Mouse (Mus musculus) lung, adult 2 months (tissue): ENCODE results near the gene Erbb2.

Experiments
- CTCF ChIP-seq: fragments of 200-500 bp; IDR thresholded peaks from 2 replicates; pipeline ENCODE4 v1.5.1; 2011; ENCODE audit warnings: mild to moderate bottlenecking, low read length, control low read depth; ENCODE audit not compliant: insufficient read depth
- POLR2A ChIP-seq: fragments of 200-500 bp; IDR thresholded peaks from 2 replicates; pipeline ENCODE4 v1.6.1; 2011; ENCODE audit warnings: low read depth, mild to moderate bottlenecking, control low read depth, low read length, borderline replicate concordance; ENCODE audit errors: extremely low read depth

- TF ChIP-seq CTCF: no peak
- TF ChIP-seq POLR2A: no peak
Measured at GRCm38 (mm10) chr11:98384721-98385637, 27.3 kb upstream of the Erbb2 start.
